Mouse (Mus musculus) limb, embryonic 14.5 days (tissue): Measurements from ENCODE around the gene Tnc. TPM values are rescaled to one million over a fixed set of nuclear protein-coding genes. Genes with fewer than 3 reads are reported as not detected.
A peak's percentile ranks its signal among the peaks of the same experiment; 100 is the strongest.

ENCODE experiments used
- ATAC-seq: fragments of 200-750 bp; cut with Nextera tagmentation; 2 replicates; pipeline ENCODE4 v1.8.0; 2017; ENCODE audit warnings: low read depth, moderate number of reproducible peaks, moderate TSS enrichment; ENCODE audit not compliant: low FRiP score
- DNase-seq: peaks from one replicate; pipeline ENCODE4 v3.0.0-alpha.2; 2015; ENCODE audit warnings: low spot score
- H3K27ac ChIP-seq: fragments of 300-500 bp; sonication (generic); replicated peaks from 2 replicates; pipeline ENCODE4 v1.5.1; 2014; ENCODE audit warnings: low read depth, mild to moderate bottlenecking, low read length, moderate library complexity, mixed read lengths
- H3K27me3 ChIP-seq: fragments of 300-500 bp; sonication (generic); 2 replicates; pipeline ENCODE4 v1.6.1; 2014; ENCODE audit warnings: low read length, mixed read lengths; ENCODE audit not compliant: control insufficient read depth, insufficient read depth
- H3K36me3 ChIP-seq: fragments of 300-500 bp; sonication (generic); 2 replicates; pipeline ENCODE4 v1.6.1; 2014; ENCODE audit warnings: mild to moderate bottlenecking, low read length, moderate library complexity, mixed read lengths; ENCODE audit not compliant: control insufficient read depth, insufficient read depth
- H3K4me1 ChIP-seq: fragments of 300-500 bp; sonication (generic); 2 replicates; pipeline ENCODE4 v1.6.1; 2014; ENCODE audit warnings: antibody characterized with exemption, low read length, mixed read lengths; ENCODE audit not compliant: control insufficient read depth, insufficient read depth
- H3K4me2 ChIP-seq: fragments of 300-500 bp; sonication (generic); replicated peaks from 2 replicates; pipeline ENCODE4 v1.6.1; 2014; ENCODE audit warnings: low read depth, mild to moderate bottlenecking, low read length, moderate library complexity; ENCODE audit not compliant: severe bottlenecking
- H3K4me3 ChIP-seq: fragments of 300-500 bp; sonication (generic); replicated peaks from 2 replicates; pipeline ENCODE4 v1.5.1; 2014; ENCODE audit warnings: low read length
- H3K9ac ChIP-seq: fragments of 300-500 bp; sonication (generic); 2 replicates; pipeline ENCODE4 v1.6.1; 2014; ENCODE audit warnings: mild to moderate bottlenecking, low read depth, low read length, moderate library complexity; ENCODE audit not compliant: severe bottlenecking
- H3K9me3 ChIP-seq: fragments of 300-500 bp; sonication (generic); 2 replicates; pipeline ENCODE4 v1.6.1; 2016; ENCODE audit warnings: low read length; ENCODE audit not compliant: control insufficient read depth
- POLR2A ChIP-seq: fragments of 200-500 bp; IDR thresholded peaks from 2 replicates; pipeline ENCODE4 v1.8.0; 2012; ENCODE audit warnings: inconsistent platforms, mild to moderate bottlenecking, moderate library complexity, borderline replicate concordance; ENCODE audit not compliant: insufficient read depth, insufficient read length; ENCODE audit errors: extremely low read depth
- WGBS: fragments of 180-500 bp; shearing (Covaris S2); extraction: QIAGEN DNeasy Blood & Tissue Kit; methylation state at CpG from one replicate; pipeline ENCODE4 v1.1.7; 2014; 5-methylcytosine and 5-hydroxymethylcytosine counted together
- polyA plus RNA-seq, 2 experiments: library from polyadenylated mRNA; depleted of rRNA in 1 of 2; stranded (reverse) in 1 of 2; unstranded in 1 of 2; fragments of >200 nt; fragmentation: Nextera tagmentation in 1 of 2; extraction: Ambion mirVana in 1 of 2; gene quantifications; 2 replicates each; pipeline versions ENCODE4 v1.2.1 to v1.2.3; 2012 to 2014

Tnc gene
- polyA plus RNA-seq (2012; rRNA removed) (73.8 and 78.9 TPM in 2 replicates), polyA plus RNA-seq (2014; fragmentation: Nextera tagmentation; extraction: Ambion mirVana) (58.2 and 65.1 TPM in 2 replicates)

DNA sequence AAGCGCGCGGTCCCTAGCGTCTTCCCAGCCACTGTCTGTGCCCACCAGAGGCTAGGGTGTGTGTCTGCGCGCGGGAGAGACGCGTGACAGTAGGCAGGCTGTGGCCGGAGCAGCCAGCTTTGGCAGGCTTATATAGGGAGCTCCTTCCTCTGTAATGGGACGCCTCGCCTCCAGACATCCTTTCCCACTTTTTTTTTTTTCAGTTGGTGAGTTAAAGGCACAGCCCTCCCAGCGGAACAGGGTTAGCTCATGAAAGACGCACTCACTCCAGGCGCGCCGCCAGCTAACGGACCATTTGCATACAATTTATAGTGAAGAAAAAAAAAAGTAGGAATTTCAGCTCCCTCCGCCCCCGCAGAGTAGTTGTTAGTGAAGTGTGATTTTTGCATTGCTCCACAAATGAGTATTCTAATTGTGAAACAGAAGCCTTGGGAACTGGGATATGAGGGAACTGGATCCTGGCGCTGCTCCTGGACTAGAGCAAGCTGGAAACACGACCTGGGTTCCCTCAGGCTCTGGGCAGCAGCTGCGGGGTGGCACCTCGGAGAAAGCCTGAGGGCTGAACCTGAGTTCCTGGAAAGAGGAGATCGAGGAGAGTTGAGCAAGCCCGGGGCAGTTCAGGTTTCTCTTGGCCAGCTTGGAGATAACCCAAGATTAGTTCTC is at the start of gene Tnc:
Tnc (minus strand) TSS at position 185 of the 663 bp plus-strand sequence.
- TF ChIP-seq POLR2A, result peak; percentile 74; the same call in 1 of the 2 replicates
- peak within 1 kb of the TSS; percentile 40 for H3K27ac ChIP-seq
- peak within 1 kb of the TSS; percentile 57 for H3K9ac ChIP-seq
- H3K4me3 ChIP-seq, result peak within 1 kb of the TSS; percentile 47
- H3K27me3 ChIP-seq, result no peaks in the 10 kb centered on the region
- no peaks in the 10 kb centered on the region for H3K9me3 ChIP-seq
- under 1% methylated on average over 26 of the region's 26 CpGs for WGBS
- ATAC-seq, result peak; percentile 90
- H3K36me3 ChIP-seq, result no peaks in the 10 kb centered on the region
- peak within 1 kb of the TSS; percentile 69 for H3K4me2 ChIP-seq
- peaks cover 28% of the 10 kb centered on the region for H3K4me1 ChIP-seq
- peak; percentile 93 for DNase-seq

DNA sequence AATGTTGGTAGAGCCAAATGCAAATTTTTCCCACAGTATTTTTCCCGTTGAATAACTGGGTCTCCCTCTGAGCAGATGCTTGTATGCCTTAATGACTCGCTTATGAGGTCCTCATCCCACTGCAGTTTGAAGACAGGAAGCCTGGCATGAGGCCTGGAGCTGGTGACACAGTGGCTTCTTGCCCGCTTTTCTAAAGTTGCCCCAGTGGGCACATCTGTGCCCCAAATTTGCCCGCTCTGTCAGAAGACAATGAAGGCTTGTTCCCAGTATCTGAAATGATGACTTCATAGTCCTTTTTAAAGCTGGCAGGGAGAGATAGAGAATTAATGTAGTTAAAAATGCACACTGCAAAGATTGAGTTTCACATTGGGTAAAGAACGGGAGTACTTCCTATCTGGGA is 47.4 kb upstream of the Tnc start:
- Histone ChIP-seq H3K27me3 (no peaks in the 10 kb centered on the region), H3K9me3 (no peaks in the 10 kb centered on the region), H3K4me2 (no peak overlapping the region), H3K9ac (no peak overlapping the region), H3K36me3 (no peaks in the 10 kb centered on the region), H3K4me3 (no peak overlapping the region), H3K27ac (no peak overlapping the region), H3K4me1 (no peaks in the 10 kb centered on the region)
- WGBS, result 76% methylated on average over 5 of the region's 5 CpGs
- no peak for DNase-seq
- no peak for TF ChIP-seq POLR2A
- ATAC-seq, result no peak

DNA sequence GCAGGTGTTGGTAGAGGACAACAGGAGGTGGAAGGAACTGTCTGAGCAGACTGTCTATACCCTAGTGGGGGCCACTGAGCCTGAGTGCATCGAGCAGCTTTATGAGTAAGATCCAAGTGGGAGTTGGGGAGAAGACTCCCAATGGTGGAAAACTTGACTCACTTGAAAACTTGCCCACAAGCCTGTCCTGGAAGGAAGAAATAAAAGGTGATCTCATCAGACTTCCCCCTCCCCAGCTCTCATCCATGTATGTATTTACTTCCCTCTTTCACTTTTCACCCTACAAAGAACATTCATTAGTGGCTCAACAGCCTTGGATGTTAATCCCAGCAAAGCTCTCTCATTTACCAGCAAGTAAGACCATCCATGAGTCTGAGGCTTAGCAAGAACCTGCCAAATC is 46.0 kb upstream of the Tnc start:
- WGBS, result 76% methylated on average over 1 of the region's 1 CpGs
- no peak for TF ChIP-seq POLR2A
- Histone ChIP-seq H3K4me3 (no peak overlapping the region), H3K36me3 (no peaks in the 10 kb centered on the region), H3K4me1 (no peaks in the 10 kb centered on the region), H3K9ac (no peak overlapping the region), H3K9me3 (no peaks in the 10 kb centered on the region), H3K4me2 (no peak overlapping the region), H3K27ac (no peak overlapping the region), H3K27me3 (no peaks in the 10 kb centered on the region)
- no peak for DNase-seq
- ATAC-seq, result no peak

DNA sequence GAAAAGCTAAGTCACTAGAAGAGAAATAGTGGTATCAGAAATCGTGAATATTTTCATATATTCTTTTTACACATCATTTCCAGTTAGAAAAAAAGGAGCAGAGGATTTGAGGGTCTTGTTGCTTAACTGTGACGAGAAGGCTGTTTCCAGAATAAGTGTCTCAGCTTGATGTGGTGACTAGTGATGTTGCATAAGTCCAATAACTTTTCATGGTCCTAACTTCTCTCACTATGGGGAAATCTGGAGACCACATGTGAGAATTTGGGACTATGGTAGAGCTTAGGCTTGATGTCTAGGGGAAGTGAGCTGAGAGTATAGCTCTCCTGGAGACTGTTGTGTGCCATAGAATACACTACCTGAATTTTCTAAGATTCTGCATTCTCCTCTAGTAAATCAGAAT is 42.6 kb upstream of the Tnc start:
- no peaks in the 10 kb centered on the region for H3K27me3 ChIP-seq
- H3K9ac ChIP-seq, result no peak overlapping the region
- no peaks in the 10 kb centered on the region for H3K9me3 ChIP-seq
- no peaks in the 10 kb centered on the region for H3K4me1 ChIP-seq
- 61% methylated on average over 2 of the region's 2 CpGs for WGBS
- no peak for DNase-seq
- TF ChIP-seq POLR2A, result no peak
- no peak overlapping the region for H3K4me2 ChIP-seq
- no peak overlapping the region for H3K27ac ChIP-seq
- no peak overlapping the region for H3K4me3 ChIP-seq
- no peak for ATAC-seq
- no peaks in the 10 kb centered on the region for H3K36me3 ChIP-seq

DNA sequence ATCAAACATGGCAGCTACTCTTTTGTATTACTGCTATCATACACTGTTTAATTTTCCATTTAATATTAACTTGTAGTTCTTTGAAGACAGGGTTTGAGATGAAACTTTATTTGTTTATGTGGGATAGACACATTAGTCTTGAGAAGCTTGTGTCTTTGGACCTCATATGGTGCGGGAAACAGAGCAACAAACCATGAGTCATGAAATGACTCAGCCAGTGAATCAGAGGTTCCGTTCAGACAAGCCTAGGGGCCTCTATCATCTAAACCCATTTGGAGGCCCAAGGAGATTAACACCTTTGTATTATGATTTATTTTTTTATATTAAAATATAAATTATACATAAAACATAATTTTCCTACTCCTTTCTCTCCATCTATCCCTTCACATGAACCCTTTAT is 40.9 kb upstream of the Tnc start:
- no peaks in the 10 kb centered on the region for H3K9me3 ChIP-seq
- WGBS, result 92% methylated on average over 2 of the region's 2 CpGs

More for the DNA sequence above, 40.9 kb upstream of the Tnc start:
- DNase-seq (no peak), ATAC-seq (no peak)
- Histone ChIP-seq H3K4me3 (no peak overlapping the region), H3K4me1 (no peaks in the 10 kb centered on the region), H3K9ac (no peak overlapping the region), H3K36me3 (no peaks in the 10 kb centered on the region), H3K27ac (no peak overlapping the region), H3K4me2 (no peak overlapping the region), H3K27me3 (no peaks in the 10 kb centered on the region)
- no peak for TF ChIP-seq POLR2A
